Mouse (Mus musculus) central nervous system, embryonic 11.5 days (tissue): ENCODE results near the gene Pou6f1. TPM values are rescaled to one million over a fixed set of nuclear protein-coding genes. Genes with fewer than 3 reads are reported as not detected.

Experiments
- polyA plus RNA-seq: library from polyadenylated mRNA; depleted of rRNA; stranded (reverse); fragments of >200 nt; gene quantifications from 2 replicates; pipeline ENCODE4 v1.2.3, GENCODE M21; 2012; rRNA removed

Pou6f1 gene
- polyA plus RNA-seq: 36.6 and 44.5 TPM in 2 replicates

GRCm38 (mm10) chr15:100599276-100600046 lies at the start of gene Pou6f1:
TSS of gene Pou6f1 (minus strand) at chr15:100599984.

GRCm38 (mm10) chr15:100636700-100637501 lies 37.1 kb upstream of the Pou6f1 start, which contains the start of gene Smagp:
TSS of gene Smagp (minus strand) at chr15:100636940.

GRCm38 (mm10) chr15:100614996-100615824 lies 15.4 kb upstream of the Pou6f1 start, which contains the start of gene Dazap2:
TSS of gene Dazap2 (plus strand) at chr15:100615349.

GRCm38 (mm10) chr15:100551326-100552307 lies 48.2 kb downstream of the Pou6f1 start, which contains the start of gene Tfcp2:
TSS of gene Tfcp2 (minus strand) at chr15:100552008.

Other genes with a start within 250 kb of the Pou6f1 start
- 0.09 TPM in 1 of 2 replicates, not detected in the other for gene Methig1, start 246.8 kb downstream of the Pou6f1 start, polyA plus RNA-seq
- not detected in 2 replicates for gene Mettl7a2, start 246.8 kb downstream of the Pou6f1 start, polyA plus RNA-seq
- 0.12 TPM in 1 of 2 replicates, not detected in the other for gene Higd1c, start 235.4 kb downstream of the Pou6f1 start, polyA plus RNA-seq
- not detected in 2 replicates for gene Gm5475, start 177.8 kb downstream of the Pou6f1 start, polyA plus RNA-seq
- gene Slc11a2, start 174.9 kb downstream of the Pou6f1 start, polyA plus RNA-seq: 23.9 and 31.8 TPM in 2 replicates
- 44.8 and 63.6 TPM in 2 replicates for gene Letmd1, start 131.0 kb downstream of the Pou6f1 start, polyA plus RNA-seq
- 21.6 TPM in 2 replicates for gene Csrnp2, start 104.5 kb downstream of the Pou6f1 start, polyA plus RNA-seq
- 32.7 and 34.2 TPM in 2 replicates for gene Tfcp2, start 48.0 kb downstream of the Pou6f1 start, polyA plus RNA-seq
- 65.3 and 147 TPM in 2 replicates for gene Dazap2, start 15.4 kb upstream of the Pou6f1 start, polyA plus RNA-seq
- 4.6 and 4.7 TPM in 2 replicates for gene Smagp, start 37.0 kb upstream of the Pou6f1 start, polyA plus RNA-seq
- 3.7 and 4.9 TPM in 2 replicates for gene Bin2, start 69.6 kb upstream of the Pou6f1 start, polyA plus RNA-seq
- gene Cela1, start 87.9 kb upstream of the Pou6f1 start, polyA plus RNA-seq: 1.2 and 1.5 TPM in 2 replicates
- gene Galnt6, start 129.4 kb upstream of the Pou6f1 start, polyA plus RNA-seq: 0.10 and 0.17 TPM in 2 replicates
- 9.4 and 11.0 TPM in 2 replicates for gene Slc4a8, start 161.8 kb upstream of the Pou6f1 start, polyA plus RNA-seq